Mouse (Mus musculus) T-helper 17 cell (primary cell): Measurements from ENCODE around the gene Tor1b.
"Not testable (repeated sequence)": the region's sequence is repeated elsewhere in the genome, so short reads cannot be mapped to it uniquely, and the experiment has no call there.

Source experiments
- in situ Hi-C, 2 experiments: fragments of 300-600 bp; cut with MboI, MseI; formaldehyde crosslinking; loops; 1 replicate in 1 of 2; 2 replicates in 1 of 2; pipeline ENCODE4 v1.15.1; 2025; ENCODE audit warnings: high pct_unique_total_duplicates in 2 of 2

Gene Tor1b

GRCm38 (mm10) chr2:30952824-30953490, at the start of gene Tor1b:
Gene Tor1b (plus strand): TSS chr2:30952959.
- in situ Hi-C loops, result loop anchor here in 1 of 2 experiments (10.0 kb wide), 1 partner anchor 1218 kb away; no protein-coding TSS in a partner anchor

- in situ Hi-C loops, result no loop called here
Measured at GRCm38 (mm10) chr2:30904231-30904630, 48.5 kb upstream of the Tor1b start.

GRCm38 (mm10) chr2:30904991-30905390, 47.8 kb upstream of the Tor1b start:
- in situ Hi-C loops, result no loop called here

- in situ Hi-C loops, result no loop called here
Measured at GRCm38 (mm10) chr2:30905906-30906305, 46.9 kb upstream of the Tor1b start.

GRCm38 (mm10) chr2:30906641-30907040, 46.1 kb upstream of the Tor1b start:
- in situ Hi-C loops, result no loop called here

GRCm38 (mm10) chr2:30912291-30912773, 40.4 kb upstream of the Tor1b start:
- in situ Hi-C loops, result no loop called here

GRCm38 (mm10) chr2:30913022-30913421, 39.7 kb upstream of the Tor1b start:
- in situ Hi-C loops, result no loop called here

- in situ Hi-C loops, result no loop called here
Measured at GRCm38 (mm10) chr2:30914836-30915235, 37.9 kb upstream of the Tor1b start.

- in situ Hi-C loops, result no loop called here
Measured at GRCm38 (mm10) chr2:30915376-30915775, 37.4 kb upstream of the Tor1b start.

GRCm38 (mm10) chr2:30915933-30916332, 36.8 kb upstream of the Tor1b start:
- in situ Hi-C loops, result not testable (repeated sequence)

GRCm38 (mm10) chr2:30917649-30918048, 35.1 kb upstream of the Tor1b start:
- in situ Hi-C loops, result no loop called here

- in situ Hi-C loops, result no loop called here
Measured at GRCm38 (mm10) chr2:30918126-30918525, 34.6 kb upstream of the Tor1b start.

- in situ Hi-C loops, result no loop called here
Measured at GRCm38 (mm10) chr2:30918780-30919329, 33.9 kb upstream of the Tor1b start.

- in situ Hi-C loops, result no loop called here
Measured at GRCm38 (mm10) chr2:30920216-30920615, 32.5 kb upstream of the Tor1b start.

GRCm38 (mm10) chr2:30923099-30923498, 29.7 kb upstream of the Tor1b start:
- in situ Hi-C loops, result no loop called here

- in situ Hi-C loops, result no loop called here
Measured at GRCm38 (mm10) chr2:30925181-30925580, 27.6 kb upstream of the Tor1b start.

GRCm38 (mm10) chr2:30926381-30926780, 26.4 kb upstream of the Tor1b start:
- in situ Hi-C loops, result no loop called here

GRCm38 (mm10) chr2:30927151-30927781, 25.5 kb upstream of the Tor1b start:
- in situ Hi-C loops, result no loop called here

- in situ Hi-C loops, result no loop called here
Measured at GRCm38 (mm10) chr2:30927844-30928628, 24.7 kb upstream of the Tor1b start.

- in situ Hi-C loops, result no loop called here
Measured at GRCm38 (mm10) chr2:30928893-30929482, 23.8 kb upstream of the Tor1b start.

GRCm38 (mm10) chr2:30929483-30930045, 23.2 kb upstream of the Tor1b start, which contains the start of gene Ptges:
Gene Ptges (minus strand): TSS chr2:30929863.
- in situ Hi-C loops, result loop anchor here in 1 of 2 experiments (5.0 kb wide), 1 partner anchor 102 kb away; no protein-coding TSS in a partner anchor
